Mouse (Mus musculus) layer of hippocampus, adult 11-12 months (tissue): ENCODE measurements at regions not wholly inside any gene's neighbourhood (a gene's known extent, or its start where the extent isn't known, plus 50 kb on each side); places are given as distances from the start of the nearest gene placed in this dataset.

Source experiments
- DNase-seq: peaks from one replicate; pipeline ENCODE4 v3.0.0; 2022; ENCODE audit warnings: low spot score

DNA sequence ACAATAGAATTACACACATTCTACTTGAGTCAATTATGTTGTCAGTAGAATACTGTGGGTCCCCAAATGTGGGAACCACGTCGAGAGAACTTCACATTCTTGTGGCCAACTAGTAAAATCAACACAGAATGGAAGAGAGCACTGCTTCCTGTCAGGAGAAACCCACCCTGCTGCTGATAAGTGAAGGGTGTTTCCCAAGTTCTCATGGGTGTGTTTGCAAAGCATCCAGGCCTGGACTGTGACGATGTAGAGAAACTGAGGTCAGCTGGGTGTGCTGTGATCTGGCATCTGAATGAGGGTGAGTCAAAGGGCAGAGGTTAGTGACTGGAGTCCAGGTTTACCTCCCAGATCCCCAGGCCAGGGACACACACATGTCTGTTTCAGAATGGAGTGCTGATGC is 81.7 kb upstream of the Marcks start:
- no peak for DNase-seq

GRCm38 (mm10) chr10:37219936-37220335 is 81.2 kb upstream of the Marcks start:
- no peak for DNase-seq

DNA sequence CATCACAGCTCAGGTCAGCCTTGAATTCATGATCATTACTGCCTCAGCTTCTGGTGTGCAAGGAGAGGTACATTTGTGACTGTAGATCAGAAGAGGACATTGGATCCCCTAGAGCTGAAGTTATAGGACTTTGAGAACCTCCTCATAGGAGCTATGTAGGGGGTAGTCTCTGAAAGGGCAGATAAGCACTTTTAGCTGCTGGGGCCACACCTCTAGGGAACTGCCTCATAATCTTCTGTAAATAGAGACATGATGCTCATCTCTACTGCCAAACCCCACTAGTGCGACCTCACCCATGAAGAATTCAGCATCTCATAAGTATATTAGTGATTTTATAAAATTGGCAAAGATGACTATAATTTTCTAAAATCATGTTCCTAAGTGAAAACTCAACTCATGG is 80.7 kb upstream of the Marcks start:
- DNase-seq: no peak

- DNase-seq: no peak
These were observed 75.9 kb upstream of the Marcks start for GRCm38 (mm10) chr10:37214656-37215055.

GRCm38 (mm10) chr10:37212350-37213035 is 73.8 kb upstream of the Marcks start:
- DNase-seq: no peak

GRCm38 (mm10) chr10:37211305-37211704 is 72.6 kb upstream of the Marcks start:
- no peak for DNase-seq

- DNase-seq: no peak
These were observed 71.5 kb upstream of the Marcks start for GRCm38 (mm10) chr10:37210223-37210622.

GRCm38 (mm10) chr10:37206986-37207385 is 68.3 kb upstream of the Marcks start:
- no peak for DNase-seq

GRCm38 (mm10) chr10:37206546-37206945 is 67.8 kb upstream of the Marcks start:
- DNase-seq: no peak

GRCm38 (mm10) chr10:37203709-37204108 is 65.0 kb upstream of the Marcks start:
- no peak for DNase-seq

DNA sequence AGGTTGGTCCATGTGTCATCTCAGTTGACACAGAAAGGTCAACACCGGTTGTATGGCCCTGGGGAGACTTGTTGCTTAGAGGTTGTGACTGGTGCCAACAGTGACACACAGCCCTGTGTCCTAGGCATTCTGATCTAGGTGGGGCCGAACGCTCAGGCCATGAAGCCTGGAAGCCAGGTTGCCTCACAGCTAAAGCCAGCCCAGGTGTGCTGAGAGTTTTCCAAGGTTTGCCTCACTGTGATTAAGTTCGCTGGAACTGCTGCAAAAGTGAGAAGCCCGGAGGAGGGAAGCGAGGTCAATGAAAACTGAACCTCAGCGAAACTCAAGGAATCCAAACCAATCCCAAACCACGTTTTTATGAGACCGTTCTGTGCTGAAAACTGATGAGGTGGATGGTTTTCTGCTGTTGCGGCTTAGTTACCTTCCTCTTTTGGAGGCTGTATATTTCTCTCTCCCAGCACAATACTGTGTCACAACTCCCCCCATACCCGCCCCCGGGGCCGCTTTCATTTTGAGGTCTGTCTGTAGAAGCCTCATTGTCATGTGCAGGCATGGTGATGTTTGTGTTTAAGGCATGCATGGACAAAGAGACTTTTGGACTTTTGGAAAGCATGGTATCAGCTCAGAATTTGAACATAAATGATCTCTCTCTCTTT is 56.2 kb upstream of the Marcks start:
- DNase-seq: no peak

GRCm38 (mm10) chr10:37194131-37194797 is 55.5 kb upstream of the Marcks start:
- no peak for DNase-seq

DNA sequence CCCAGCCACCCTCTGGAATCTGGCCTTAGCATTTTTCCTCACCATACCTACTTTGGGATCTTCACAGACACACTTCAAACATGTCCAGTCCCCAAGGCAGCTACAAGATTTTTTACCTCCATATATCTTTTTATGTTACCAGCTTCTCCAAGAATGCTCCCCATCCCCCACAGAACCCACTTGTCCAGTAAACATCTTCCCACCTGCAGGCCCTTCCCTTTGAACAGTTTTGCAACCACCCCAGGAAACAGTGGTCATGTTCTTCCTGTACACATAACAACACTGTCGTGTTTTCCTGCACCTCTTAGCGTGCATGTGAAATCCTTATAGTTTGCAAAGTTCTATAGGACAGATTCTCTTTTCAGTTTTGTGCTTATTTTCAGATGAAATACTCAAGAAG is 53.9 kb upstream of the Marcks start:
- DNase-seq: no peak

DNA sequence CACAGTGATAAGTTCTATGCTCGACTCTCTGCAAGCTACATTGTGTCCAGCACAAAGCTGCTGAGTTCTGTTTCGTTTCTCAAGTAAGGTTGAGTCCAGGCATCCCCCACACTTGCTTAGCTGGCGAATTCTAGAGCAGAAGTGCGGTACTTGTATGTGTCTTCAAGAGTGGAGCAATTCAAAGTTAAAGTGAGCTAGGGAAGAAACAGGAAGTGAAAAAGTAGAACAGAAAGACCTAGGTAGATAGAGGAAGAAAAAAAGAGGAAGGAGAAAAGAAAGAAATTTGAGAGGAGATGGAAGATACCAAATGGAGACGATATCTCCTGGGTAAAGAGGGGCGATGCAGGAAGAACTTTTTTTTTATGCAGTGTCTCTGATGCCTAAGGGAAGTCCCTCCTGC is 51.4 kb upstream of the Marcks start:
- DNase-seq: peak; percentile 49
